Mouse (Mus musculus) brain, embryonic 14.5 days (tissue): ENCODE measurements around the gene Selenoo.

Experiments
- CTCF ChIP-seq: fragments of 200-500 bp; IDR thresholded peaks from 2 replicates; pipeline ENCODE4 v1.5.1; 2012; ENCODE audit warnings: inconsistent platforms, mild to moderate bottlenecking, moderate library complexity, borderline replicate concordance; ENCODE audit not compliant: insufficient read depth, insufficient read length; ENCODE audit errors: extremely low read depth
- POLR2A ChIP-seq: fragments of 200-500 bp; IDR thresholded peaks from 2 replicates; pipeline ENCODE4 v1.6.1; 2012; ENCODE audit warnings: mild to moderate bottlenecking, inconsistent platforms, borderline replicate concordance; ENCODE audit not compliant: poor library complexity, insufficient read depth, insufficient read length, severe bottlenecking; ENCODE audit errors: extremely low read depth

GRCm38 (mm10) chr15:89127364-89127940 lies 38.6 kb downstream of the Selenoo start:
- TF ChIP-seq CTCF (no peak), POLR2A (no peak)
